Mouse (Mus musculus): ENCODE results near the gene Gm20388. TPM values are rescaled to one million over a fixed set of nuclear protein-coding genes. Genes with fewer than 3 reads are reported as not detected.

The Gm20388 gene
- polyA plus RNA-seq, 1 experiment from 2014 or later, result not detected

GRCm38 (mm10) chr8:122268861-122269260, 2358.2 kb downstream of the Gm20388 start:
- ATAC-seq (replicated peaks; ENCODE audit: insufficient number of reproducible peaks, insufficient read depth, low FRiP score, low read depth), result no peak
- no peaks in the 10 kb centered on the region for H3K9me3 ChIP-seq (replicated peaks)
- H3K27ac ChIP-seq, result no peak overlapping the region
- peaks cover 35% of the 10 kb centered on the region for H3K27me3 ChIP-seq
- peak overlapping the region; percentile 49 for H3K9ac ChIP-seq
- 52% methylated on average over 24 of the region's 24 CpGs for WGBS
- peak overlapping the region; percentile 51 for H3K4me3 ChIP-seq
- H3K36me3 ChIP-seq, result no peaks in the 10 kb centered on the region
- H3K4me1 ChIP-seq (replicated peaks), result peaks cover 16% of the 10 kb centered on the region
- peak overlapping the region; percentile 90 for H3K4me2 ChIP-seq

DNA sequence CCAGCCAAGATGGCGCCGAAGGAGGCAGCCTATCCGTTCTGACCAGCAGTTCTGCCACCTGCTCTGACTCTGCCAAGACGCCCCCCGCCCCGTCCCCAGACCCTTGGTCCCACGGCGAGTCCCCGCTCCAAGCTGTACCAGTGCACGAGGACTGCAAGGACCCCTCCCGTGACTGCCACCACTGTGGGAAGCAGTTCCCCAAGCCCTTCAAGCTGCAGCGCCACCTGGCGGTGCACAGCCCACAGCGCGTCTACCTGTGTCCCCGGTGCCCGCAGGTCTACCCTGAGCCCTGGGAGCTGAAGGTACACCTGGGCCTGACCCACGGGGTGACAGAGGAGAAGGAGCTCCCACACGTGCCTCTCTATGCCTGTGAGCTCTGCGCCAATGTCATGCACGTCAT, 2358.8 kb downstream of the Gm20388 start:
- WGBS, result 6% methylated on average over 21 of the region's 21 CpGs
- peak overlapping the region; percentile 90 for H3K4me2 ChIP-seq
- peak overlapping the region; percentile 49 for H3K9ac ChIP-seq
- peak; percentile 45; the same call in 1 of the 2 replicates for ATAC-seq (replicated peaks; ENCODE audit: insufficient number of reproducible peaks, insufficient read depth, low FRiP score, low read depth)
- peaks cover 17% of the 10 kb centered on the region for H3K4me1 ChIP-seq (replicated peaks)
- peaks cover 34% of the 10 kb centered on the region for H3K27me3 ChIP-seq
- H3K9me3 ChIP-seq (replicated peaks), result no peaks in the 10 kb centered on the region
- no peak overlapping the region for H3K27ac ChIP-seq
- peak overlapping the region; percentile 51 for H3K4me3 ChIP-seq
- no peaks in the 10 kb centered on the region for H3K36me3 ChIP-seq

GRCm38 (mm10) chr8:122270555-122270954, 2359.9 kb downstream of the Gm20388 start:
- Histone ChIP-seq H3K4me3 (no peak overlapping the region), H3K27ac (no peak overlapping the region), H3K4me1 (replicated peaks) (peaks cover 28% of the 10 kb centered on the region), H3K27me3 (peaks cover 34% of the 10 kb centered on the region), H3K36me3 (no peaks in the 10 kb centered on the region), H3K9ac (no peak overlapping the region), H3K9me3 (replicated peaks) (no peaks in the 10 kb centered on the region), H3K4me2 (no peak overlapping the region)
- 83% methylated on average over 7 of the region's 7 CpGs for WGBS
- ATAC-seq (replicated peaks; ENCODE audit: insufficient number of reproducible peaks, insufficient read depth, low FRiP score, low read depth), result no peak

DNA sequence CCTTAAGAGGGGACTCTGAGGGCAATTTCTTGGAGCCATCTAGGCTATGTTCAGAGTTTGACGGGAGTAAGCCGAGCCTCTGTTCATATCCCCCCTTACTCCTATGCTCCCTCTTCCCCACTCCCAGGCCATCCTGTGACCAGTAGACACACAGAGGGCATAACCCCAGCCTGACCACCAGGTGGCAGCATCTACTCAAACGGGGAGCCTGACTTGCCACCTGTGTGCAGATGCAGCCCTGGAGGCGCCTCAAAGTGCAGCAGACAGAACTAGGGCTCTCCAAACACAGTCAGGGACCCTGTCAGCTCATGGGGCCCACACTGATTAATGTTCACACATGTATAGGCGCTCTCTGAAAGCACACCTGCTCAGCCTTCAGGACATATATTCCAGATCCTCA, 2362.5 kb downstream of the Gm20388 start:
- WGBS, result 8% methylated on average over 5 of the region's 5 CpGs
- Histone ChIP-seq H3K4me1 (replicated peaks) (peaks cover 28% of the 10 kb centered on the region), H3K27ac (no peak overlapping the region), H3K27me3 (peaks cover 26% of the 10 kb centered on the region), H3K9ac (no peak overlapping the region), H3K9me3 (replicated peaks) (no peaks in the 10 kb centered on the region), H3K4me2 (no peak overlapping the region), H3K36me3 (no peaks in the 10 kb centered on the region), H3K4me3 (no peak overlapping the region)
- peak; percentile 54; the same call in 1 of the 2 replicates for ATAC-seq (replicated peaks; ENCODE audit: insufficient number of reproducible peaks, insufficient read depth, low FRiP score, low read depth)

DNA sequence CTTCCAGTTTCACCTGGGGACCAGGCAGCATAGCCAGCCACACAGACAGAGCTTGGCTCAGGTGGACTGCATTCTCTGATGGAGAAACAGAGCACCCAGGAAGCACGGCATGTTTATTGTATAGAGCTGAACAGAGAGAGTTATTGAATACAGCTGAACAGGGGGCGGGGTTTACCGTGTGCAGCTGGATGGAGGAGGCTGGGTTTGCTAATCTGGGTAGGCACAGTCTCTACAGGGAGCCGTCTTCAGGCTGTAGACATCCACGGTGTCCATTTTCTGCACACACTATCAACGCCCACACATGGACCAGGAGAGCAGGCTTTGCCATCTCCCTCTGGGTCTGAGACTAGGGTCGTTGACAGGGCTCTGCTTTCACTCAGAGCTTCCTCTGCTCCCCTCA, 2363.2 kb downstream of the Gm20388 start:
- Histone ChIP-seq H3K27me3 (peaks cover 21% of the 10 kb centered on the region), H3K27ac (no peak overlapping the region), H3K36me3 (no peaks in the 10 kb centered on the region), H3K4me2 (no peak overlapping the region), H3K9me3 (replicated peaks) (no peaks in the 10 kb centered on the region), H3K4me3 (no peak overlapping the region), H3K4me1 (replicated peaks) (peaks cover 25% of the 10 kb centered on the region), H3K9ac (no peak overlapping the region)
- ATAC-seq (replicated peaks; ENCODE audit: insufficient number of reproducible peaks, insufficient read depth, low FRiP score, low read depth), result no peak
- 43% methylated on average over 7 of the region's 7 CpGs for WGBS

- peaks cover 17% of the 10 kb centered on the region for H3K4me1 ChIP-seq (replicated peaks)
- peaks cover 16% of the 10 kb centered on the region for H3K27me3 ChIP-seq
- H3K27ac ChIP-seq, result no peak overlapping the region
- H3K36me3 ChIP-seq, result no peaks in the 10 kb centered on the region
- H3K4me3 ChIP-seq, result no peak overlapping the region
- ATAC-seq (replicated peaks; ENCODE audit: insufficient number of reproducible peaks, insufficient read depth, low FRiP score, low read depth), result no peak
- 61% methylated on average over 11 of the region's 11 CpGs for WGBS
- no peak overlapping the region for H3K4me2 ChIP-seq
- H3K9me3 ChIP-seq (replicated peaks), result no peaks in the 10 kb centered on the region
- no peak overlapping the region for H3K9ac ChIP-seq
These were observed 2364.2 kb downstream of the Gm20388 start for GRCm38 (mm10) chr8:122274651-122275391.

DNA sequence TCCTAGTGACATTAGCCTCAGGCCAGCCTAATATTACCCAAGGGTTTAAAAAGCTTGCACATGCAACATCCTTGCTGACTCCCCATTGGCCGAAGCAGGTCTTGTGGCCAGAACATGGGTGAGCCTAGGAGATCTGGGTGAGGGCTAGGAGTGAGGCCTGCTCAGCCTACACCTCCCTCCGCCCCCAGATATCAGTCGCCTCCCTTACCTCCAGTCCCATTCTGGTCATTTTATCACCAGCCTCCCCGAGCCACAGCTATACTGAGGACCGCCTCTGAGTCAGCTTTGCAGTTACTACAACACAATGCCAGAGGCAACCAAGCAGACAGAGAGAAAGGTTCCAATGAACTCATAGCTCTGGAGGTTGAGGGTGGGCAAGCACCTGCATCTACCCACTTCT, 2365.7 kb downstream of the Gm20388 start:
- WGBS, result 95% methylated on average over 5 of the region's 5 CpGs
- Histone ChIP-seq H3K9ac (no peak overlapping the region), H3K4me1 (replicated peaks) (peaks cover 28% of the 10 kb centered on the region), H3K4me3 (no peak overlapping the region), H3K4me2 (no peak overlapping the region), H3K27ac (no peak overlapping the region), H3K9me3 (replicated peaks) (no peaks in the 10 kb centered on the region), H3K27me3 (0 out of 2 replicates have a peak, but pooled peaks cover 3% of the 10 kb centered on the region), H3K36me3 (no peaks in the 10 kb centered on the region)
- ATAC-seq (replicated peaks; ENCODE audit: insufficient number of reproducible peaks, insufficient read depth, low FRiP score, low read depth), result no peak

DNA sequence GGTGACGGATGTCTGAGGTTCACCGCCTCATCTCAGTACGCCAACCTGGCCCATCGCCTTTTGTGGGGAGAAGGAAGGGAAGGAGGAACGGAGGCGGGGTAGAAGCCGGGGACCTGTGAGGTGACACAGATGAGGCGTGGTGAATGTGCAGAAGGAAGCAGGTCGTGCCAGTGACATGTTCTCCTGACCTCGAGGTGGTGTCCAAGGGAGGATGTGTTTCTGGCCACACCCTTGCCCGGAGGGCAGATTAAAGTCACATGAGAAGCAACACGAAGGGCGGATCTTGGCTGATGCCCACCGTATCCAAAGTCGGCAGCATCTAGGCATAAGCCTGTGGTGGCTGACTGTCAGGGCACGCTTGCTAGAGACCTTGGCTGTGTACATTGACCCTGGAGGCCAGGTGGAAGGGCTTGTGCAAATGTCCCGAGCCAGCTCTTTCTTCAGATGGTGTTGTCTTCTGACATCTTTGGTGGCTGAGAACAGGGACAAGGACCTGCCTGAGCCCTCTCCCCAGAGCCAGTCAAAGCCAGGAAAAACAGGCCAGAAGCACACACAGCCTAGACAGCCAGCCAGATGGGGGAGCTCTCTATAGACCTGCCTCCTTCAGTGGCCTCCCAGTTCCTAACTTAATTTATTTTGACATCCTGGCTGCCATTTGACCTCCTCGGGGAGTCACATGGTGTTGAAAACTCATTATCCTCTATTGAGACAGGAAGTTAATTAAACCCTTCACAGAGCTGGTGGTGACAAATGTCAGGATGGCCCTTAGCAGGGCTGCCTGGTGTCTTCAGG, 2366.8 kb downstream of the Gm20388 start:
- WGBS, result 75% methylated on average over 18 of the region's 18 CpGs
- no peak overlapping the region for H3K27ac ChIP-seq
- H3K27me3 ChIP-seq, result 0 out of 2 replicates have a peak, but pooled peaks cover 3% of the 10 kb centered on the region
- no peak overlapping the region for H3K4me2 ChIP-seq
- peaks cover 28% of the 10 kb centered on the region for H3K4me1 ChIP-seq (replicated peaks)
- no peak overlapping the region for H3K4me3 ChIP-seq
- H3K36me3 ChIP-seq, result no peaks in the 10 kb centered on the region
- H3K9me3 ChIP-seq (replicated peaks), result no peaks in the 10 kb centered on the region
- no peak overlapping the region for H3K9ac ChIP-seq
- ATAC-seq (replicated peaks; ENCODE audit: insufficient number of reproducible peaks, insufficient read depth, low FRiP score, low read depth), result no peak

GRCm38 (mm10) chr8:122280156-122280555, 2369.5 kb downstream of the Gm20388 start:
- ATAC-seq (replicated peaks; ENCODE audit: insufficient number of reproducible peaks, insufficient read depth, low FRiP score, low read depth), result no peak
- Histone ChIP-seq H3K9ac (no peak overlapping the region), H3K9me3 (replicated peaks) (no peaks in the 10 kb centered on the region), H3K27me3 (0 out of 2 replicates have a peak, but pooled peaks cover 3% of the 10 kb centered on the region), H3K4me2 (peak overlapping the region; percentile 97; the same call in 1 of the 2 replicates), H3K36me3 (no peaks in the 10 kb centered on the region), H3K27ac (peak overlapping the region; percentile 90), H3K4me1 (replicated peaks) (peaks cover 39% of the 10 kb centered on the region), H3K4me3 (no peak overlapping the region)
- 72% methylated on average over 4 of the region's 4 CpGs for WGBS

- no peaks in the 10 kb centered on the region for H3K9me3 ChIP-seq (replicated peaks)
- peak overlapping the region; percentile 90 for H3K27ac ChIP-seq
- 12% methylated on average over 20 of the region's 20 CpGs for WGBS
- H3K27me3 ChIP-seq, result 0 out of 2 replicates have a peak, but pooled peaks cover 3% of the 10 kb centered on the region
- peak overlapping the region; percentile 41 for H3K9ac ChIP-seq
- peak overlapping the region; percentile 97 for H3K4me2 ChIP-seq
- no peaks in the 10 kb centered on the region for H3K36me3 ChIP-seq
- H3K4me1 ChIP-seq (replicated peaks), result peaks cover 41% of the 10 kb centered on the region
- ATAC-seq (replicated peaks; ENCODE audit: insufficient number of reproducible peaks, insufficient read depth, low FRiP score, low read depth), result peak; percentile 4
- H3K4me3 ChIP-seq, result peak overlapping the region; percentile 94
These were observed 2370.1 kb downstream of the Gm20388 start for GRCm38 (mm10) chr8:122280588-122281316.
